Mouse (Mus musculus): Measurements from ENCODE around the gene Pfn1. TPM values are rescaled to one million over a fixed set of nuclear protein-coding genes. Genes with fewer than 3 reads are reported as not detected.

Gene Pfn1
- polyA plus RNA-seq, 1 experiment from 2014 or later = 977 TPM

- H3K27ac ChIP-seq = no peak overlapping the region
- H3K4me2 ChIP-seq = no peak overlapping the region
- H3K9me3 ChIP-seq (replicated peaks) = no peaks in the 10 kb centered on the region
- peaks cover 22% of the 10 kb centered on the region for H3K4me1 ChIP-seq
- H3K27me3 ChIP-seq = no peaks in the 10 kb centered on the region
- no peak overlapping the region for H3K4me3 ChIP-seq
- H3K9ac ChIP-seq = no peak overlapping the region
- no peak for ATAC-seq
- WGBS = 77% methylated on average over 8 of the region's 8 CpGs
- H3K36me3 ChIP-seq (ENCODE audit: poor library complexity, severe bottlenecking) = peaks cover 39% of the 10 kb centered on the region
Observed at GRCm38 (mm10) chr11:70658942-70659341, 4.5 kb upstream of the Pfn1 start.

GRCm38 (mm10) chr11:70658521-70658920, 4.1 kb upstream of the Pfn1 start:
- Histone ChIP-seq H3K4me3 (no peak overlapping the region), H3K4me2 (no peak overlapping the region), H3K27me3 (no peaks in the 10 kb centered on the region), H3K9ac (no peak overlapping the region), H3K4me1 (peaks cover 22% of the 10 kb centered on the region), H3K9me3 (replicated peaks) (no peaks in the 10 kb centered on the region), H3K27ac (no peak overlapping the region), H3K36me3 (ENCODE audit: poor library complexity, severe bottlenecking) (peaks cover 35% of the 10 kb centered on the region)
- no peak for ATAC-seq
- WGBS = 88% methylated on average over 5 of the region's 5 CpGs

- Histone ChIP-seq H3K4me2 (no peak overlapping the region), H3K9ac (no peak overlapping the region), H3K4me3 (no peak overlapping the region), H3K27me3 (no peaks in the 10 kb centered on the region), H3K27ac (no peak overlapping the region), H3K4me1 (peaks cover 27% of the 10 kb centered on the region), H3K36me3 (ENCODE audit: poor library complexity, severe bottlenecking) (peaks cover 30% of the 10 kb centered on the region), H3K9me3 (replicated peaks) (no peaks in the 10 kb centered on the region)
- WGBS = 60% methylated on average over 9 of the region's 9 CpGs
- no peak for ATAC-seq
Observed at GRCm38 (mm10) chr11:70657991-70658390, 3.5 kb upstream of the Pfn1 start.

GRCm38 (mm10) chr11:70657573-70657972, 3.1 kb upstream of the Pfn1 start:
- Histone ChIP-seq H3K27ac (no peak overlapping the region), H3K9me3 (replicated peaks) (no peaks in the 10 kb centered on the region), H3K36me3 (ENCODE audit: poor library complexity, severe bottlenecking) (peaks cover 27% of the 10 kb centered on the region), H3K27me3 (no peaks in the 10 kb centered on the region), H3K4me3 (no peak overlapping the region), H3K9ac (no peak overlapping the region), H3K4me1 (peaks cover 31% of the 10 kb centered on the region), H3K4me2 (no peak overlapping the region)
- no peak for ATAC-seq
- 61% methylated on average over 6 of the region's 6 CpGs for WGBS

- Histone ChIP-seq H3K9ac (peak within 1 kb of the TSS; percentile 98), H3K27me3 (no peaks in the 10 kb centered on the region), H3K4me2 (peak within 1 kb of the TSS; percentile 93), H3K4me3 (peak within 1 kb of the TSS; percentile 100), H3K27ac (peak within 1 kb of the TSS; percentile 97), H3K36me3 (ENCODE audit: poor library complexity, severe bottlenecking) (peaks cover 27% of the 10 kb centered on the region), H3K9me3 (replicated peaks) (no peaks in the 10 kb centered on the region), H3K4me1 (peaks cover 37% of the 10 kb centered on the region)
- WGBS = 9% methylated on average over 3 of the region's 3 CpGs
- no peak for ATAC-seq
Observed at GRCm38 (mm10) chr11:70656964-70657363, 2.5 kb upstream of the Pfn1 start, which contains the start of gene Eno3. Eno3 (plus strand) TSS chr11:70657202.

GRCm38 (mm10) chr11:70656456-70656927, 2.0 kb upstream of the Pfn1 start:
- Histone ChIP-seq H3K27ac (no peak overlapping the region; the same call in 1 of the 2 replicates), H3K36me3 (ENCODE audit: poor library complexity, severe bottlenecking) (peaks cover 28% of the 10 kb centered on the region), H3K4me3 (peak overlapping the region; percentile 100), H3K9ac (peak overlapping the region; percentile 98), H3K9me3 (replicated peaks) (no peaks in the 10 kb centered on the region), H3K27me3 (no peaks in the 10 kb centered on the region), H3K4me1 (peaks cover 42% of the 10 kb centered on the region), H3K4me2 (peak overlapping the region; percentile 93)
- no peak for ATAC-seq
- 6% methylated on average over 16 of the region's 16 CpGs for WGBS

- peak overlapping the region; percentile 98 for H3K9ac ChIP-seq
- H3K4me2 ChIP-seq = peak overlapping the region; percentile 93
- no peaks in the 10 kb centered on the region for H3K27me3 ChIP-seq
- peak; percentile 34; the same call in 1 of the 2 replicates for ATAC-seq
- H3K9me3 ChIP-seq (replicated peaks) = no peaks in the 10 kb centered on the region
- peaks cover 42% of the 10 kb centered on the region for H3K4me1 ChIP-seq
- H3K4me3 ChIP-seq = peak overlapping the region; percentile 100
- under 1% methylated on average over 61 of the region's 61 CpGs for WGBS
- H3K27ac ChIP-seq = peak overlapping the region; percentile 97
- peaks cover 28% of the 10 kb centered on the region for H3K36me3 ChIP-seq (ENCODE audit: poor library complexity, severe bottlenecking)
Observed at GRCm38 (mm10) chr11:70655571-70656455, 1.4 kb upstream of the Pfn1 start.

GRCm38 (mm10) chr11:70654923-70655570, 603 bp upstream of the Pfn1 start:
- H3K4me3 ChIP-seq = peak overlapping the region; percentile 100
- no peaks in the 10 kb centered on the region for H3K27me3 ChIP-seq
- peak; percentile 42 for ATAC-seq
- H3K36me3 ChIP-seq (ENCODE audit: poor library complexity, severe bottlenecking) = peaks cover 30% of the 10 kb centered on the region
- H3K4me2 ChIP-seq = peak overlapping the region; percentile 93
- WGBS = under 1% methylated on average over 48 of the region's 48 CpGs
- peaks cover 42% of the 10 kb centered on the region for H3K4me1 ChIP-seq
- no peaks in the 10 kb centered on the region for H3K9me3 ChIP-seq (replicated peaks)
- H3K9ac ChIP-seq = peak overlapping the region; percentile 98
- H3K27ac ChIP-seq = peak overlapping the region; percentile 97

GRCm38 (mm10) chr11:70653345-70654197, 873 bp downstream of the Pfn1 start:
- Histone ChIP-seq H3K4me3 (peak overlapping the region; percentile 100), H3K9ac (peak overlapping the region; percentile 98), H3K36me3 (ENCODE audit: poor library complexity, severe bottlenecking) (peaks cover 41% of the 10 kb centered on the region)

GRCm38 (mm10) chr11:70652884-70653344, 1.5 kb downstream of the Pfn1 start:
- H3K27me3 ChIP-seq = no peaks in the 10 kb centered on the region
- H3K9ac ChIP-seq = peak overlapping the region; percentile 98
- peaks cover 61% of the 10 kb centered on the region for H3K4me1 ChIP-seq
- WGBS = 70% methylated on average over 6 of the region's 6 CpGs
- H3K4me3 ChIP-seq = peak overlapping the region; percentile 100
- H3K9me3 ChIP-seq (replicated peaks) = no peaks in the 10 kb centered on the region
- peak overlapping the region; percentile 97 for H3K27ac ChIP-seq
- ATAC-seq = no peak
- H3K4me2 ChIP-seq = peak overlapping the region; percentile 93
- peaks cover 44% of the 10 kb centered on the region for H3K36me3 ChIP-seq (ENCODE audit: poor library complexity, severe bottlenecking)

More at GRCm38 (mm10) chr11:70653345-70654197, 873 bp downstream of the Pfn1 start:
- H3K27ac ChIP-seq = peak overlapping the region; percentile 97
- H3K9me3 ChIP-seq (replicated peaks) = no peaks in the 10 kb centered on the region
- peak overlapping the region; percentile 93 for H3K4me2 ChIP-seq
- peak; percentile 67 for ATAC-seq
- no peaks in the 10 kb centered on the region for H3K27me3 ChIP-seq
- peaks cover 54% of the 10 kb centered on the region for H3K4me1 ChIP-seq
- WGBS = under 1% methylated on average over 61 of the region's 63 CpGs
